Mouse (Mus musculus) intestine, embryonic 15.5 days (tissue): ENCODE data around the gene Psen1. TPM values are rescaled to one million over a fixed set of nuclear protein-coding genes. Genes with fewer than 3 reads are reported as not detected.
A peak's percentile ranks its signal among the peaks of the same experiment; 100 is the strongest.

ENCODE experiments used
- ATAC-seq: fragments of 200-750 bp; cut with Nextera tagmentation; 2 replicates; pipeline ENCODE4 v1.8.0; 2017; ENCODE audit warnings: moderate TSS enrichment, moderate library complexity
- H3K27ac ChIP-seq: fragments of 300-500 bp; sonication (generic); 2 replicates; pipeline ENCODE4 v1.5.1; 2015; ENCODE audit warnings: mild to moderate bottlenecking, inconsistent platforms
- H3K27me3 ChIP-seq: fragments of 300-500 bp; sonication (generic); replicated peaks from 2 replicates; pipeline ENCODE4 v1.6.1; 2015; ENCODE audit warnings: inconsistent platforms
- H3K36me3 ChIP-seq: fragments of 300-500 bp; sonication (generic); 2 replicates; pipeline ENCODE4 v1.6.1; 2015; ENCODE audit warnings: inconsistent platforms
- H3K4me1 ChIP-seq: fragments of 300-500 bp; sonication (generic); replicated peaks from 2 replicates; pipeline ENCODE4 v1.6.1; 2015; ENCODE audit warnings: inconsistent platforms
- H3K4me2 ChIP-seq: fragments of 300-500 bp; sonication (generic); replicated peaks from 2 replicates; pipeline ENCODE4 v1.6.1; 2015; ENCODE audit warnings: mild to moderate bottlenecking, inconsistent platforms
- H3K4me3 ChIP-seq: fragments of 300-500 bp; sonication (generic); replicated peaks from 2 replicates; pipeline ENCODE4 v1.5.1; 2015; ENCODE audit warnings: inconsistent platforms
- H3K9ac ChIP-seq: fragments of 300-500 bp; sonication (generic); 2 replicates; pipeline ENCODE4 v1.6.1; 2015; ENCODE audit warnings: inconsistent platforms
- H3K9me3 ChIP-seq: fragments of 300-500 bp; sonication (generic); 2 replicates; pipeline ENCODE4 v1.6.1; 2016; ENCODE audit warnings: inconsistent platforms
- WGBS: fragments of 180-500 bp; shearing (Covaris S2); methylation state at CpG from one replicate; pipeline ENCODE4 v1.1.7; 2015; 5-methylcytosine and 5-hydroxymethylcytosine counted together
- polyA plus RNA-seq: library from polyadenylated mRNA; unstranded; fragments of >200 nt; fragmentation: Nextera tagmentation; extraction: Ambion mirVana; gene quantifications from 2 replicates; pipeline ENCODE4 v1.2.1, GENCODE M21; 2015

Psen1 gene
- 82.5 and 85.1 TPM in 2 replicates for polyA plus RNA-seq

DNA sequence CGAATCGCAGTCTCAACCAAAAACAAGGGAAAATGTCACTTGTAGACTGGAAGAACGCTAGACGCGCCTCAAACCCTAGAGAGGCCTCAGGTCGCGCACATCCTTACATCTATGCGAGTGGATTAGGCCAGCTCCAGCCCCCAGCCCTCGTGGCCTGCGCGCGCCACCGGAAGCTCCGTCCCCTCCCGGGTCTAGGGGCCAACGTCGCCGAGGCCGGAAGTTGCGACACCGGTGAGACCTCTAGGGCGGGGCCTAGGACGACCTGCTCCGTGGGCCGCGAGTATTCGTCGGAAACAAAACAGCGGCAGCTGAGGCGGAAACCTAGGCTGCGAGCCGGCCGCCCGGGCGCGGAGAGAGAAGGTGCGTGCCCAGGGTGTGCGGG lies at the start of gene Psen1:
Gene Psen1, plus strand, starts transcription at position 219 of the 382 bp plus-strand sequence.
- H3K9ac ChIP-seq: peak within 1 kb of the TSS; percentile 90
- H3K27me3 ChIP-seq: no peaks in the 10 kb centered on the region
- H3K4me2 ChIP-seq: peak within 1 kb of the TSS; percentile 66
- WGBS: under 1% methylated on average over 38 of the region's 38 CpGs
- H3K9me3 ChIP-seq: no peaks in the 10 kb centered on the region
- H3K27ac ChIP-seq: peak within 1 kb of the TSS; percentile 98
- peaks cover 12% of the 10 kb centered on the region; the same call in 1 of the 2 replicates for H3K4me1 ChIP-seq
- ATAC-seq: peak; percentile 97
- H3K36me3 ChIP-seq: no peaks in the 10 kb centered on the region
- H3K4me3 ChIP-seq: peak within 1 kb of the TSS; percentile 94

- no peak overlapping the region for H3K4me2 ChIP-seq
- H3K36me3 ChIP-seq: peaks cover 25% of the 10 kb centered on the region
- H3K4me3 ChIP-seq: no peak overlapping the region
- no peak for ATAC-seq
- no peaks in the 10 kb centered on the region for H3K9me3 ChIP-seq
- no peaks in the 10 kb centered on the region for H3K27me3 ChIP-seq
- WGBS: 92% methylated on average over 2 of the region's 2 CpGs
- no peak overlapping the region for H3K9ac ChIP-seq
- H3K4me1 ChIP-seq: no peaks in the 10 kb centered on the region
- H3K27ac ChIP-seq: no peak overlapping the region
Observed at GRCm38 (mm10) chr12:83641233-83641632, 46.7 kb upstream of the Psen1 start.

DNA sequence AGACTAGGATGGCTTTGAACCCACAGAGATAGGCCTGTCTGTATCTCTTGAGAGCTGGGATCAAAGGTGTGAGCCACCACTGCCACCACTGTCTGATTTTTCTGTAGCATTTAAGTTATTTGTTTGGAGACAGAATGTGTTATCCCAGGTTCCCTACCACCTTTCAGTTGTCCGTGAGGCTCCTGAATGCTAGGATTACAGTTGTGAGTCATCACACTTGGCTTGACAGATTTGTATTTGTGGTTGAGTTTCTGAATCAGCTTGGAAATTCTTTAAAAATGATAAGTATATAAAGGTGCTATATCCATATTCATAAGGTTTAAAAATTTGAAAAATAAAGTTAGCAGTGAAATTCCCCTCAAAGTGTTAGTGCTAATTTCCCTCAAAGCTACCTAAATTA lies 44.8 kb upstream of the Psen1 start:
- no peak overlapping the region for H3K9ac ChIP-seq
- no peak overlapping the region for H3K4me3 ChIP-seq
- H3K4me2 ChIP-seq: no peak overlapping the region
- H3K27ac ChIP-seq: no peak overlapping the region
- no peaks in the 10 kb centered on the region for H3K27me3 ChIP-seq
- H3K36me3 ChIP-seq: peaks cover 22% of the 10 kb centered on the region
- no peaks in the 10 kb centered on the region for H3K4me1 ChIP-seq
- no peaks in the 10 kb centered on the region for H3K9me3 ChIP-seq
- WGBS: 91% methylated on average over 1 of the region's 1 CpGs
- no peak for ATAC-seq

DNA sequence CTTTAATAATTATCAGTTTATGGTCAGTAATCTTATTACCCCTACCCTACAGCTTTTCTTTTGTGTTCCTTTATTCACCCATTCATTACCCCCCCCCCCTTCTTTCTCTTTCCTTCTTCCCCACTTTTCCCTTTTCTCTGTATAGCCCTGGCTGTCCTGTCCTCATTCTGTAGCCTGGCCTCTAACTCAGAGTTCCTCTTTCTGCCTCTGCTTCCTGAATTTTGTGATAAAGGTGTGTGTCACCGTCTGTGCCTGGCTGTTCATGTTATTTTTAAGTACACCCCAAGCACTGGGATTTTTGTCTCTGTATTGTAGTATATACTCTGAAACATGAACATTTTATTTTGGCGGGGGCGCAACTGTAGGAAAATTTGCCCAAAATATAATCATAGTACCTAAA lies 37.6 kb upstream of the Psen1 start:
- no peak overlapping the region for H3K27ac ChIP-seq
- H3K27me3 ChIP-seq: no peaks in the 10 kb centered on the region
- H3K4me2 ChIP-seq: no peak overlapping the region
- no peak overlapping the region for H3K9ac ChIP-seq
- H3K9me3 ChIP-seq: no peaks in the 10 kb centered on the region
- no peaks in the 10 kb centered on the region for H3K4me1 ChIP-seq
- H3K4me3 ChIP-seq: no peak overlapping the region
- 89% methylated on average over 3 of the region's 3 CpGs for WGBS
- peaks cover 19% of the 10 kb centered on the region for H3K36me3 ChIP-seq
- no peak for ATAC-seq

- no peak overlapping the region for H3K9ac ChIP-seq
- H3K27me3 ChIP-seq: no peaks in the 10 kb centered on the region
- H3K4me2 ChIP-seq: no peak overlapping the region
- peaks cover 21% of the 10 kb centered on the region for H3K36me3 ChIP-seq
- H3K4me3 ChIP-seq: no peak overlapping the region
- no peak overlapping the region for H3K27ac ChIP-seq
- no peaks in the 10 kb centered on the region for H3K4me1 ChIP-seq
- H3K9me3 ChIP-seq: no peaks in the 10 kb centered on the region
- no peak for ATAC-seq
Observed at GRCm38 (mm10) chr12:83651414-83651813, 36.5 kb upstream of the Psen1 start.

GRCm38 (mm10) chr12:83685466-83685865 lies 2.5 kb upstream of the Psen1 start:
- H3K27me3 ChIP-seq: no peaks in the 10 kb centered on the region
- H3K9me3 ChIP-seq: no peaks in the 10 kb centered on the region
- H3K36me3 ChIP-seq: peaks cover 6% of the 10 kb centered on the region; the same call in 1 of the 2 replicates
- H3K4me2 ChIP-seq: no peak overlapping the region
- no peak overlapping the region for H3K4me3 ChIP-seq
- no peak overlapping the region for H3K27ac ChIP-seq
- WGBS: 94% methylated on average over 1 of the region's 1 CpGs
- no peak for ATAC-seq
- 0 out of 2 replicates have a peak, but pooled peaks cover 4% of the 10 kb centered on the region for H3K4me1 ChIP-seq
- no peak overlapping the region for H3K9ac ChIP-seq

DNA sequence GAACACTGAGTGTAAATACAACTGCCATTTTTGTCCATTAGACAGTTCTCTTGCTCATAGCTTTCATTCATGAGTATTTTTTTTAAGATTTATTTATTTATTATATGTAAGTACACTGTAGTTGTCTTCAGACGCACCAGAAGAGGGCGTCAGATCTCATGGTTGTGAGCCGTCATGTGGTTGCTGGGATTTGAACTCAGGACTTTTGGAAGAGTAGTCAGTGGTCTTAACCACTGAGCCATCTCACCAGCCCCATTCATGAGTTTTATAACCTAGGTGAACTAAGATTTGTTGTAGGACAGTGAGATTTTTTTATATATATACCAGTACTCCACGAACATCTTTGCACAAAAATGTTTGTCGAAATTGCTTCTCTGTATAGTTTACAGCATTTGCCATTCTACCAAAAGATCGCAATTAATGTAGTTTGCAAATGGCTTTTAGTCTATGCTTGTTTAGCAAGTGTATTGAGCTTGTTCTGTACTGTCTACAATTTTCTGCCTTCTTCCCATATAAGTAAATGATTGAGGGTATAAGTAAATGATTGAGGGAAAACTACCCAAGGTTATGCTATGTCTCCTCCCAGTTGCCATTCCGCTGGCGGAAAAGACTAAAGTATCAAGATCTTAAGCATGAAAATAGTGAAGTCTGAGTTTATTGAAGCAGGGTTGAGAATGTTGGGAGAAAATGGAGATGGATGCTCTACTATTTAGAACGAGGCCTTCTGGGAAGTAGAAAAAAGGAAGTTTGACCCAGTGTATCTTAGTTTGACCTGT lies 1.2 kb upstream of the Psen1 start:
- Histone ChIP-seq H3K36me3 (0 out of 2 replicates have a peak, but pooled peaks cover 3% of the 10 kb centered on the region), H3K4me1 (peaks cover 12% of the 10 kb centered on the region; the same call in 1 of the 2 replicates), H3K4me3 (no peak overlapping the region), H3K27me3 (no peaks in the 10 kb centered on the region), H3K9ac (no peak overlapping the region; the same call in 1 of the 2 replicates), H3K4me2 (no peak overlapping the region), H3K27ac (0 out of 2 replicates have a peak overlapping the region, but pooled peaks have one; percentile 98), H3K9me3 (no peaks in the 10 kb centered on the region)
- WGBS: 80% methylated on average over 9 of the region's 9 CpGs
- no peak for ATAC-seq

- Histone ChIP-seq H3K9me3 (no peaks in the 10 kb centered on the region), H3K4me1 (peaks cover 12% of the 10 kb centered on the region; the same call in 1 of the 2 replicates), H3K27ac (peak overlapping the region; percentile 98), H3K4me2 (peak overlapping the region; percentile 66), H3K9ac (peak overlapping the region; percentile 90), H3K4me3 (peak overlapping the region; percentile 94), H3K27me3 (no peaks in the 10 kb centered on the region), H3K36me3 (no peaks in the 10 kb centered on the region)
- under 1% methylated on average over 49 of the region's 49 CpGs for WGBS
- ATAC-seq: peak; percentile 85
Observed at GRCm38 (mm10) chr12:83688316-83689086, 549 bp downstream of the Psen1 start.

DNA sequence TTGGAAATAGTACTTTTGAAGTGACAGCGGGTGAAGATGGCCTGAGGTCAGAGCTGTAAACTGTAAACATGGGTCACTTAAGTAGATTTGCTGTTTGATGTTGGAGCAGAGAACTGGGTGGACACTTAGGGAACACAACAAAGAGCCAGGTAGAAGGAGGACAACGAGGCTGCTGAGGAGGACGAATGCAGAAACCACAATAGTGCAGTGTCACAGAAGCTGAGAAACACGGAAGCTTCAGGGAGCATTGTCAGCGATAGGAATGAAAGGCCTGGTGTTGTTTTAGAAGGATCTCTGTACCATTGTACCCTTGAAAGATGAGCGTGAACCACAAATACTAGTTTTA lies 1.1 kb downstream of the Psen1 start:
- peaks cover 12% of the 10 kb centered on the region; the same call in 1 of the 2 replicates for H3K4me1 ChIP-seq
- H3K36me3 ChIP-seq: no peaks in the 10 kb centered on the region
- WGBS: 24% methylated on average over 6 of the region's 6 CpGs
- H3K4me3 ChIP-seq: peak overlapping the region; percentile 94
- no peaks in the 10 kb centered on the region for H3K27me3 ChIP-seq
- H3K4me2 ChIP-seq: peak overlapping the region; percentile 66
- H3K9ac ChIP-seq: peak overlapping the region; percentile 90
- H3K27ac ChIP-seq: peak overlapping the region; percentile 98
- H3K9me3 ChIP-seq: no peaks in the 10 kb centered on the region
- ATAC-seq: no peak

- Histone ChIP-seq H3K9ac (no peak overlapping the region), H3K4me2 (no peak overlapping the region), H3K27ac (no peak overlapping the region), H3K4me1 (peaks cover 27% of the 10 kb centered on the region), H3K36me3 (no peaks in the 10 kb centered on the region), H3K27me3 (no peaks in the 10 kb centered on the region), H3K9me3 (no peaks in the 10 kb centered on the region), H3K4me3 (no peak overlapping the region)
- no peak for ATAC-seq
- WGBS: 86% methylated on average over 5 of the region's 5 CpGs
Observed at GRCm38 (mm10) chr12:83694011-83694410, 6.1 kb downstream of the Psen1 start.

DNA sequence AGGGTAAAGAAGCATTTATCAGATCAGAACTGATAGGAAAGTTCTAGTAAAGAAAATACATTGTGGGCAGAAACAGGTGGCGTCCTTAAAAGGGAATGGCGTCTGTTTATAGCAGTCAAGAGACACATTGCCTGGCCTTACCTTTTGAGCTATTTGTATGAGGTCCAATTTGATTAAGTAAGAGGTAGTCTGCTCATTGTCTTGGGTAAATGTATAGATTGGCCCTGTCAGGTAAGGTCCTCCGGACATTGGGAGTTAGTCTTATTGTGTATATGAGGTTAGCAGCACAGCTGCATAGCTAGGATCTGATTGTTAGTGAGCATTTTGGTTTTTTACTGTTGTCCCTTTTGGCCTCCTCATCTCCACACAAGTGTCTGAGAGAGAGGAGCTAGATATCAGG lies 6.7 kb downstream of the Psen1 start:
- Histone ChIP-seq H3K27ac (no peak overlapping the region), H3K27me3 (no peaks in the 10 kb centered on the region), H3K36me3 (no peaks in the 10 kb centered on the region), H3K9me3 (no peaks in the 10 kb centered on the region), H3K4me2 (no peak overlapping the region), H3K4me1 (peaks cover 31% of the 10 kb centered on the region), H3K4me3 (no peak overlapping the region), H3K9ac (no peak overlapping the region)
- ATAC-seq: no peak
- WGBS: 67% methylated on average over 3 of the region's 3 CpGs

DNA sequence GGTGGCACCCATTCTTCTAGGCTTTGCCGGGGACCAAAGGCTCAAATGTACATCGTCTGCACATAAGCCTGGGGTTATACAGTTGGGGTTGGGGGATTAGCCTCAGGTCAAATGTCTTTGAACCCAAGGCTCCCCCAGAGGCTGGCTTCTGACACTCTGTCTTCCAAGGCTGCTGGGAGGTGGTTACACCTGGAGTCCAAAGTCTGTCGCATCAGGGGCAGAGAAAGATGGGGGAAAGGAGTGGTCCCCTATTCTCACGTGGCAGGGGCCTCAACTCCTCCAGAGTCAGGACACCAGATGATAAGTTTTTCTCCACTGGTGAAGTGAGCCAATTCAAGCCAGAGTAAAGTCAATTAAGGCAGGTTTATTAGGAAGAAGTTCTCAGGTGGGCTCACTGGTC lies 10.7 kb downstream of the Psen1 start:
- peaks cover 4% of the 10 kb centered on the region; the same call in 1 of the 2 replicates for H3K36me3 ChIP-seq
- peak; percentile 48 for ATAC-seq
- no peaks in the 10 kb centered on the region for H3K27me3 ChIP-seq
- H3K9ac ChIP-seq: no peak overlapping the region
- 0 out of 2 replicates have a peak overlapping the region, but pooled peaks have one; percentile 4 for H3K27ac ChIP-seq
- no peaks in the 10 kb centered on the region for H3K9me3 ChIP-seq
- peaks cover 23% of the 10 kb centered on the region for H3K4me1 ChIP-seq
- no peak overlapping the region for H3K4me3 ChIP-seq
- WGBS: 72% methylated on average over 4 of the region's 4 CpGs
- 0 out of 2 replicates have a peak overlapping the region, but pooled peaks have one; percentile 9 for H3K4me2 ChIP-seq
